Mouse (Mus musculus) kidney, postnatal 10 days (tissue): ENCODE results near the gene Cwc22.

Experiments
- DNase-seq: peaks from one replicate; pipeline ENCODE4 v3.0.0; 2021; ENCODE audit warnings: mixed read lengths

The Cwc22 gene

DNA sequence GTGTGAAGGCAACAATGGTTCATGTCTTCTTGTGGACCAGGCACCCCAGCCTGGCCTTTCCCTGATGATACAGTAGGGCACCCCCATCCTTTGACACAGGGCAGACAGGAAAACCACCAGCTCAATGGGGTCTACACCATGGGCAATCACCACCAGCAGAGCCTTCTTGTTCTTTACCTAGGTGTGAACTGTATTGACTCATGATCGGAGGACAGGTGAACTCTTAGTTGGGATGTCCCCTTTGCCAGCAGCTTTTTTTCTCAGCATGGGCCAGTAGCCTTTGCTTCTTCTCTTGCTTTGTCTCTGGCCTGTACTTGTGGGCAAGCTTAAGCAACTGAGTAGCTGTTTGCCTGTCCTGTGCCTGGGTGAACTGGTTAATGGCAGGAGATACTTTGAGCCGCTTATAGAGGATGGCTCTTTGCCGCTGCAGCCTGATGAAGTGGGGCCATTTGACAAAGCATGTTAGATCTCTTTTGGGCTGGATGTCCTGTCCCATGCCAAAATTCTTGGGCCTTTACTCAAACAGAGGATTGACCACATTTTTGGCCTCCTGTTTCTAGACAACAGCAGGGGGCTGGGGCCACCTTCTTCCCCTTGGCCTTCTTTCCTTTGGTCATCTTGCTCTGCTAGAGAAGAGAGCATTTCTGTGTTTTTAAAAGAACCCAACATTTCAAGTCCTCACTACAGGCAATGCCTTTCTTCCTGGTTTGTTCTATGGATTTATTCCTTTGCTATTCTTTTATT is 16.4 kb upstream of the Cwc22 start:
- no peak for DNase-seq

DNA sequence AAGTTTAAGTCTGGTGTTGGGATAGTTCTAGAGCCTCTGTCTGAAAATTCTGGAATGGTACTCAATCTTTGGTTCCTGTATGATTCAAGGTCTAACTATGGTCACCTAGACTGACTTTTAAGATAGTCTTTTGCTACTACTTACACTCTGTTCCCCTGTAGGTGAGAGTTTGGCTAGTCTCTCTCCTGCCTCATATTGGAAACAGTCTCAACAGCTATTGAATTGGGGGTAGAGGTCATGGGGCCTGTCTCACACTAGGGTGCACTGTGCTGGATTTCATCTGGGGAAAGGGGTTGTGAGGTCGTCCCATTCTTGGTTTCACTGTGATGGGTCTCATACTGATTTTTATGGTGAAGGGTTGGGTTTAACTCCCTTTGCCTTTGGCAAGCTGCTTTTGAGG is 15.1 kb upstream of the Cwc22 start:
- no peak for DNase-seq

DNA sequence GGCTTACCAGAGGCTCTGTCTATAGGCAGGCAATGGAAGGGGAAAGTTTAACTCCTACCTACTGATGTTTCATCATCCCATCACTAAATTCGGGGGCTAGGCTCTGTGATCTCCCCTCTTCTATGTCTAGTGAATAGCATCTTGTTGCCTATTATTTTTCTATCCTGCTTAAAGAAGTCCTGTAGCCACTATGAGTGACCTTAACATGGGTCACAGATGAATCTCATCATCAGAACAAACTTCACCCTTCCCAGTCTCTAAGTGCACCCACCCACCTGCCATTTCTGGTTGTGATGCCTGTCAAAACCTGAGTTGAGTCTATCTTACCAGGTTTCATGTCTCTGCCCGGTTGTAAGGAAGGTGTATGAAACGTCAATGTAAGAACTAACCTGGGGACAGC is 14.5 kb upstream of the Cwc22 start:
- no peak for DNase-seq

DNA sequence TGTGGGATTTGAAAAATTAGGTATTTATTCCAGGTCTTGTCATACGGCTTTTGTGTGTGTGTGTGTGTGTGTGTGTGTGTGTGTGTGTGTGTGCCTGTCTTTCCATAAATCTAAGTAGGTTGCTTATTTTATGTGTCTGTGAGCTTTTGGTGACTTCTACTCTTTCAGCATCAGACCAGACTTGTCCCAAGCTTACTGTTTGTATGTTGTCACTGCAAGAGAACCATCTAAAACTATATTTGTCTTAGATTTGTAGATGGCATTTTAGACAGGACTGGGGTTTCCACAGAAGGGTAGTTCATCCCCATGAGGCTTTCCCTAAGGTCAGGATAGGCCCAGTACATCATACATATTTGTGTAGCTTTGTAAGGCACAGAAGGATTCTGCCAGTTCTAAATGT is 13.2 kb upstream of the Cwc22 start:
- no peak for DNase-seq

DNA sequence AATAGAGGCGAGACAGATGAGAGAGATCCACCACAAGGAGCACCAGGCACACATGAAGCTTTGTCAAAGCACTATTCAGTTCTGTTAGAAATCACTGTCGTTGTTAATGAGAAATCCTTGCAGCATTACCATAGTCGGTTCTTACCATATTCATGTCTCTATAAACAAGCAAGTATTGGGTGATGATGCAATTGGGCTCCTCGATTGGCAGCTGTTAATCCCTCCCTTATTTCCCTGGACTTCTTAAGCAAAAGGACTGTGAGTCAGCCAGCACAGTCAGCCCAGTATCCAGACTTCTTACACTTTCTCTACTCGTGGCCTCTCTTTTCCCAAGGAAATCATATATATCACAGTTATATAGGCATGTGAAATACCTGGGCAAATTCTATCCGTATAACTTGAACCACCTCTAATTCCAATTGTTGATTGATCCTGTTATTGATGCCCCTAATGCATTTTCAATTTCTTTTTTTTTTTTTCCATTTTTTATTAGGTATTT is 5.3 kb upstream of the Cwc22 start:
- DNase-seq, result no peak

DNA sequence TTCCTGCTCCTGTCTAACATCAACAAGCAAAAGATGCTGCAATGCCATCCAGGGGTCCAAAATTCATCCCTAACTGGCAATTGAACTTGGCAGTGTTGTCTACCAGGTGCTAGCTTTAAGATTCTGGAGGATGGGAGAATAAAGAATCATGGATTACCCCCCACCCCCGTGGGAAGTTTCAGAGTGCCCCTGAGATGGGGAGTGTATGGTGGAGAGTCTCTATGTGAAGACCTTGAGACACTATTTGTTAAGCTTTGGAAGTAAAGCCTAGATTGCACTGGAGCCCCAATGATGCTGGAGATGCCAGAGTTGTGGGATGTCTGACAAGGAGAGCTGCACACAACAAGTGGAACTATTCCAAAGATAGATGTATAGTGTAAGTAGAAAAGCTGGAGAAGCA is 3.9 kb upstream of the Cwc22 start:
- DNase-seq, result no peak

DNA sequence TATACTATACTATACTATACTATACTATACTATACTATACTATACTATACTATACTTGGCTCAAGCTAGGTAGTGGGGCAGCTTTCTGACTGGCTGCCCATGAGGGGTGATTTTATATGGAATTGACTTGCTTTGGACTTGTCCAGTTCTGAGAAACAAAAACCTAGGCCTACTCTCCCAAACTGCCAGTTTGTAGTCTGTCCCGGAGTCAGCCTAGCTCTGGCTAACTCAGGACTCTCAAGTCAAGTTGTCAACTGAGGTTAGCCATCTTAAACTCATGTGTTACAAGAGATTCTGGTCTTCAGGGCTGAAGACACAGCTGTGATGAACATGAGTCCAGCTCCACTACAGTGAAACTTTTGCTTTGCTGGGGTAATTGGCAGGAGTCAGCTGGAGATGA is 3.3 kb upstream of the Cwc22 start:
- DNase-seq, result no peak

DNA sequence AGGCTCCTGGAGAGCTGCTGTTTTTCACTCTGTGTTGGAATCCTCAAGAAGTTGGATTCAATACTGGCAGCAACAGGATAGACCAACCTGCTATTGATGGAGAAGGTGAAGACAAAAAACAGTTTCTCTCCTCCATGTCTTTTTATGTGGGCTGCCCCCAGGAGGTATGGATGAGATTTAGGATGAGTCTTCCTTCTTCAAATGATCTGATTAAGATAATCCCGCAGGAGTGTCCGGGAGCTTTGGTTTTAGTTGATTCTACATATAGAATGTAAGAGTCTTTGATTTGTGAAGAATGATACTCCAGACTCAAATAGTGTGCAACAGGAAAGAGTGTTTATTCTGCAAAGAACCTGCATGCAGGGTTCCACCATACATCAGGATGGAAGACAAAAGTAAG is 2.7 kb upstream of the Cwc22 start:
- no peak for DNase-seq

DNA sequence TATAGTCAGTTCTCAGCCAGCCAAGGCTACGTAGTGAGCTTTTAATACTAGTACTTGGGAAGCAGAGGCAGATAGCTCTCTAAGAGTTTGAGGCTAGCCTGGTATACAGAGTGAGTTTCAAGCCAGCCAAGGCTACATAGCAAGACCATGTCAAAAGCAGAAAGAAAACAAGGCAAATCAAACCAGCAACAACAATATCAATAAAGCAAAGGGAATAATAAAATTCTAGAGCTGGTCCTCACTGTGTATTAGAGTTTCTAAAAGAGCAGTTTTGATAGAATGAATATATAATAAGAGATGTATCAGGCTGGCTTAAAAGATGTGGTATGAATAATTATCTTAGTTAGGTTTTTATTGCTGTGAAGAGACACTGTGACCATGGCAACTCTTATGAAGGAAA is 2.0 kb upstream of the Cwc22 start:
- no peak for DNase-seq

DNA sequence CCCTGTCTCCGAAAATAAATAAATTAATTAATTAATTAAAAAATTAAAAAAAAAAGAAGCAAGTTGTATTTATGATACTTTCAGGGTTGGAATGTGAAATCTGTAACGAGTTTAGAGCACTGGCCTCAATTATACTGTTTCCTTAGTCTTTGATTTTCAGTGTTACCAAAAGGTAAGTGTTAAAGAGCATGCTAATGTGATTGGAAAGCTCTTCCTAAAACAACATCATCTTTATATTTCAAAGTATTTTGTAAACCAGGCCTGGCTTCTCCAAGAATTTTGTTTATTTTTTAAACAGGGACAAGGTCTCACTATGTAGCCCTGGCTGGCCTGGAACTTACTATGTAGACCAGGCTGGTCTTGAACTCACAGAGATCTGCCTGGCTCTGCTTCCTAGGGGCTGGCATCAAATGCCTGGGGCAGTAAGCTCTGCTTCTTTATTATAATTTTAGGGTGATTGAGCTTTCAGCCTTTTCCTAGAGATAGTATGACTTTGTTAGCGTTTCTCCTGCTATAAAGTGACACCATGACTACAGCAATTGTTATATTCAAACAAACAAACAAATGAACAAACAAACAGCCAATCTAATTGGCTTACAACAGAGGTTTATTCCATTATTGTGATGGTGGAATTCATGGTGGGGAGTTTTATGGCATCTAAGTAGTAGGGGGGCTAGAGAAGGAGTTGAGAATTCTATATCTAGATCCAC is 1.1 kb upstream of the Cwc22 start:
- no peak for DNase-seq

DNA sequence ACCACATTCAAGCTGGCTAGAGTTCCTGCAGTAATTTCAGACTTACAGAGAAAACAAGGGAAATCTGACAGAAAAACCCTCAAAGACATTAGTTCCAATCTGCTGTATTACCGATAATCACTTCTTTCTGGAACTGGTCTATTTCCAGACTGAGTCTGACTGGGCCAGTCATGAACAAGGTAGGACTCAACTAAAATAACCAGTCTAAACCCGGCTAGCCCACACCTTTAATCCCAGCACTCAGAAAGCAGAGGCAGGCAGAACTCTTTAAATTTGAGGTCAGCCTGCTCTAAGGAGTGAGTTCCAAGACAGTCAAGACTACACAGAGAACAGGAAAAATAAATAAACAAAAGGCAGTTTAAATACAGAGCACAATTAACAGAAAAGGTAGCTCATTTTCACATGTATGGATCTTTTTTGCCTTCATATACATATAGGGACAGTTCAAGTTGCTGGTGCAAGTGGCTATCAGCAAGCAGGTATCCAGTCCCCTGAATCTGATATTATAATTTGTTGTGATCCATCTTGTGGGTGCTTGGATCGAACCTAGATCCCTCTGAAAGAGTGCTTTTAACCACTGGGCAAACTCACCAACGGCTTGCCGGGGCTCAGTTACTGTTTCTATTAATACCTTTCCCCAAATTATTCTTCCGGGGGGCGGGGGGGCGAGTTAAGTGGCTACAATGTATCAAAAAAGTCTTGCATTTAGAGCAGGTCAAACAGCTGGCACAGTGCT is 1.1 kb downstream of the Cwc22 start:
- DNase-seq, result no peak

DNA sequence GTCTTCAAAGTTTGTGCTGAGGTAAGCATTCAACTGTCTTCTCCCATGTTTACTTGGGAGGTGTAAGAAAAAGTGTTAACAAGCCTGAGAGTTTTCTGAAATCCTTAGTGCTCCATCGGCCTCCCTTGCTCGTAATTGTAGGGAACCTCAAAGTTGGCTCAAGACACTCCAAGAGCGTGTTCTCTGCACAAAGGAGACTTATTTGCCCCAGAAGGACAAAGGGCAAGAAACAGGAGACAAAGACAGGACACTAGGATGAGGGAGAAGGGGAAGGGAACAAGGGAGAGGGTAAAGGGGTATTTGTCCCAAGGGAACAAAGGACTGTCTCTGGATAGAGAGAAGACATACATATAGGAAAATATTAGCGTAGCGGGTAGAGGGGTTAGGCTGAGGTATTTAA is 1.9 kb downstream of the Cwc22 start:
- no peak for DNase-seq

DNA sequence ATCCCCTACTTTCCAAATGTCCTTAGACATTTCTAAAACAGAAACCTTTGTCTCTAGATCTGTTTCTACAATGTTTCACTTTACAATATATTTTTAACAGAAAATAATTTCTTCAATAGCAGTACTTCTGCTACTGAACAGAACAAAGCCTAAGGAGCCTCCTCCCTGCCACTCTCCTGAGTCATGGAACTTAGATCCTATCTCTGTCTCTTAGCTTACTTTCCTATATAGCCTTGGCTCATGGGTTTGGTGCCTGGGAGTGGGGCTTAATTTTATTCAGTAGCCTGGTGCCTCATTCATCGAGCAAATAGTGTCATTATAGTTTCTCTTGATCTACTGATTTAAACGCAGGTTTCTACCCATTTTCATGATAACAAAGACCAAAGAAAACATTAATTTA is 4.2 kb downstream of the Cwc22 start:
- DNase-seq, result no peak

DNA sequence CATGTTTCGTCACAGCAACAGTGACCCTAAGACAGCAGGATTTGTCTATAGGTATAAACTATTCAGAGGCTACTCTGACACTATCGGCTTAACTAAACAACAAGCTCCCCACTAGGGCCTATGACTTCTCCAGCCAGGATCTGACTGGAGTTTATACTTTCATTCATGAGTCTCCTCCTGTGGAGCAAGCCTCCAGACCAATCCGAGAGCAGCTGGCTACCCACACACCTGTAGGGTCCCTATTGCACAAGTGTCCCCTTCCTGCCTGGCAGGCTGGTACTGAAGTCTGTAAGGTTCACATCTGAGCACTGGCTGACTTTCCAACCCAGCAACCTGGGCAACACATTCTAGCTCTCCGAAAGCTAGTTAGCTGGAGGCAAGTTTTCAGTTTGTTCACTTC is 7.9 kb downstream of the Cwc22 start:
- no peak for DNase-seq

DNA sequence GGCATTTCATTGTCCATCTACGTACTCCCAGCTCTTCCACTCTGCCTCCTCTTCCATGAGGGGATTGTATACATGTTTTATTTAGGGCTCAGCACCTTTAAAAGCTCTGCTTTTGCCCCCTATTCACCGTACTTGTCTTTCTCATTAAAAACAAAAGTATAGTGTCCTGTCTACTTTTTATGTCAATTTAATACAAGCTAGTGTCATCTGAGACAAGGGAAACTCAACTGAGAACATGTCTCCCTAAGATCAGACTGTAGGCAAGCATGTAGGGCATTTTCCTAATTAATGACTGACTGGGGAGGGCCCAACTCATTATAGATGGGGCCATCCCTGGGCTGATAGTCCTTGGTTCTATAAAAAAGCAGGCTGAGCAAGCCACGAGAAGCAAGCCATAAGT is 8.4 kb downstream of the Cwc22 start:
- DNase-seq, result no peak

DNA sequence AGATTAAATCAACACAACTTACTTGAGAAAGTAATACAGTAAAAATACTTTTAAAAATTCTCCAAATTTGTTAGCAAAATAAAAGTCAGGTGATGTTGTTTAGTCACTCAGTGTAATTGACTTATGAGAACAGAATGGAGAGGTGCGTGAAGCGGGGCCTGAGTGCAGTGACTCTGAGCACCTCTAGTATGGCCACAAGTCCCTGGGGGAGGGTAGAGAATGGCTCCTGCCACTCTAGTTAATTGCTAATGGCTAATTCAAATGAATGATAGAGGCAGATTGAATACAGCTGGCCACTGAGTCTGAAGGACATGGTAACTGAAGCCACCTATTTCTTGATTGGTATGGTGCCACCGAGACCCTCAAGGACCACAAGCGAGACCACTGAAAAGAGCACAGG is 12.0 kb downstream of the Cwc22 start:
- DNase-seq, result no peak

DNA sequence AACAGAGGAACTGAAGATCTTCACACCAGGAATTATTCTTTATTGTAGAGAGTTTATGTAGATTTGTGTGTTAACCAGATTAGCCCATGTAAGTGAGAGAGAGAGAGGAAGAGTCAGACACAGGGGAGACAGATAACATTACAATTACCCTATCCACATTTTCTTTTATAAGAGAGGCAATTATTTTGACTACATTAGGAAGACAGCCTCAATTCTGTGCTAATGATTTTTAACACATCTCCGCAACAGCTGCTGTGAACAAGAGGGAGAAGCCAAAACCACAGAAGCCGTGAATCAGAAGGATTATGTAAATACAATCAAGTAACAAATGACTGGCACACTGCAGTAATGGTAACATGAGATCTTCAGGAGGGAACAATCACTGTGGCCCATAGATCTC is 12.5 kb downstream of the Cwc22 start:
- no peak for DNase-seq

DNA sequence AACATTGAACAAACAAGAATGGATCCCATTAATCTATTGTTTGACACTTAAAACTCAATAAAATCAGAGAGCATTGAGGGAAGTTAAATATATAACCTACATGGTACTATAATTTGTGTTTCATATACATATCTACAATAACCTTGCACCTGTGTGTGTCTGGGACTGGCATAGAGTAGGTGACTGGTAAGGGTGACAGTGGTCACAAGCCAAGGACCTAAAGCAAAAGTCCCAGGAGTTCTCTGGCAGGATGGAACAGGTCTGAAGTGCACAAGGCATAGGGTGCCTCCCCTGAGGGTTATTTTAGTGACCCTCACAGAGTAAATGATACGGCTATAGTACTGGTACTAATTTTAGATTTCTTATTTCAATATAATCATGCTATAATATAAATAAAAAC is 14.2 kb downstream of the Cwc22 start:
- DNase-seq, result no peak

DNA sequence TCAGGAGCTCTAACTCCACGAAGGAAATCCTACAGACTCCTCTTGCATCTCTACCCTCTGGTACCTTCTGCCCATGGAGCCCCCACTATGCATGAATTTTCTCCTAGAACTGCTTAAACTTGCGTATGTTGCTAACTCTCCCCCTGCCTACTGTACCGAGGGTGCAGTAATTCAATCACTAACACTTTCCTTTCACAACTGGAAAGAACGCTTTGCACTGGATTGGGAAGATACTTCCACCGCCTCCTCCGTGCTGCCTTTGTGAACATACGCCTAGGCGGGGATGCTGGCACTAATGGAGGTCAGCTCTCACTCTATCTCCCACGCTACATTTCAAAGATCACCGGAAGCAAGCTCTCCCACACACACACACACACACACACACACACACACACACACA is 17.8 kb downstream of the Cwc22 start:
- no peak for DNase-seq

DNA sequence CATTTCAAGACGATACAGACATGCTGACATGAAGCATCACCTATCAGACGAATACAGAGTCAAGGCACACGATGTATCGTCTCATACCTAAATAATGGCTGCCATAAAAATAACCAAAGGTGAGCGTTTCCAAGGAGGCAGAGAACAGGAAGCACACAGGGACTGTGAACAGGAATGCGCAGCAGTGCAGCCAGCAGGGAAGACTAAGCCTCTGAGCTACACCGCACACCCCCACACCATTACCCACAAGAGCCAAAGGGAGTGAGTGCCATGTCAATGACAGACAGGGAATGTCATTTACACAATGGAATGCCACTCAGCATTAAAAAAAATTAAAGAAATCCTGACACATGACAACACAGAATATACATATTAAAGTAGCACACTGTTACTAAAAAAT is 19.7 kb downstream of the Cwc22 start:
- no peak for DNase-seq

DNA sequence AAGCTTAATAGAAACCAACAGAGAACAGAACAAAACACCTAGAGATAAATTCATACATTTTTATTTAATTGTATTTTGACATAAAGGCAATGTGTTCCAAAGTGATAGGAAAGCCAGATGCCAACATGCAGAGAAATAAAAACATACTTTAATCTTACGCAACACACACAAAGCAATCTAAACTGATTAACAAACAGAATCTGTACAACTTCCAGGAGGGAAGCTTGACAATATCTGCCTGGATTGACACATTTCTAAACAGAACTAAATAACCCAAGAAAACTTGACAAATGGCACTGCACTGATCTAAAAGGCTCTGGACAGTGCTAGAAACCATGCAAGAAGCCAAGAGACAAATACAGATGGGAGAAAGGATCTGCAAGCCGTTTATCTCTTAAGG is 20.2 kb downstream of the Cwc22 start:
- DNase-seq, result no peak

DNA sequence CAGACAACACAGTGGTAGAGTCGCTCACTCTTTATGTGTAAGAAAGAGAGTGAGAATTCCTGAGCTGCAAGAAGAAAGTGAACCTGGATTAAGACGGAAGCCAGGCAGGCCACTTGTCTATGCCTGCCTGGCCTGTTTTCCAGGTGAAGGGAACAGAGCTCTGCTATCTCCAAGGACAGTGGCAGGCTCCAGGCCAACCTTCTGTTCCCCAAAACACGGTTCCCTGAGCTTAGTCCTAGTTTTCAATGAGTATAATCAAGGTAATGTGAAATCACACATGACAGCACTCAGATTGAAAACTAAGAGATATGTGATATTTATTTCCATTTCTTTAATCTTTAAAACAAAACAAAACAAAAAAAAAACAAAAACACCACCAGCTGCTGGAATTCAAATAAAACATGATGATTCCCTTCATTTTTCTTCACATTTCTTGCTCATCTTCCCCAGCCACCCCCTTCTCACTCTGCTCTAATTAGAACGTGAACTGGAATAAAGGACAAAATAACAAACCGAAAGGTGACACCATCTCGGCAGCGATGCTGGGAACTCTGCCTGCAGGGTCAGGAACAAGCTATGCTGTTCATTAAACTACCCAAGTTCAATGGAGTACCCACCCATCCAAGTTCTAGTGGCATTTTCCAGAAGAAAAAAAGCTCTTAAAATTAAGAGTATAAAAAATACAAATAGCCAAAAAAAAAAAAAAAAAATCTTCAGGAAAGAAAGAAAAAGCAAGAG is 20.8 kb downstream of the Cwc22 start:
- no peak for DNase-seq

DNA sequence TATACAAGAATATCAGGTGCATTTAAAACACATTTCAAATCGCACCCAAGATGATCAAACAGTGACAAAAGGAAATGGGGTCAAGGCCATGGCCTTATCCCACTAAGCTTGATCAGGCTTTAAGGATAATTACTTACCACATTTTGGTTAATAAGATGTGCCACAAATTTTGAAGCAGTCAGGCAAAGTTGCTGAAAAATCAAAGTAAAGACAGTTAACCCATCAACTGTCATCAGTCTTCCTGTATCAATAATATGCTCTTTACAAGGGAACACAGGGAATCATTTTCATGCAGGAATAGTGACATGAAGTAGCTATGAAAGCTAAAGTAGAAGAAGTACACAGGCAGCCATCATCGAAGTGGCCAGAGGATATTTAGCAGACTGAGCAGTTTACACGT is 22.2 kb downstream of the Cwc22 start:
- no peak for DNase-seq
